Mouse (Mus musculus) spleen, adult 18-20 months (tissue): ENCODE results near the gene Akain1.

Source experiments
- DNase-seq, 2 experiments: peaks; one replicate each; pipeline ENCODE4 v3.0.0; 2022; ENCODE audit warnings: mixed read lengths in 2 of 2

Akain1 gene

GRCm38 (mm10) chr17:69438990-69439491, at the start of gene Akain1:
Gene Akain1, plus strand, starts transcription at chr17:69439326.
- peak; percentile 15 to 52 for DNase-seq

GRCm38 (mm10) chr17:69396147-69397033, 42.7 kb upstream of the Akain1 start:
- peak; percentile 25 to 50 for DNase-seq

- DNase-seq: no peak
Measured at GRCm38 (mm10) chr17:69397163-69397562, 42.0 kb upstream of the Akain1 start.

GRCm38 (mm10) chr17:69398092-69398491, 41.0 kb upstream of the Akain1 start:
- no peak for DNase-seq

GRCm38 (mm10) chr17:69401146-69401545, 38.0 kb upstream of the Akain1 start:
- DNase-seq: no peak

GRCm38 (mm10) chr17:69416163-69416562, 23.0 kb upstream of the Akain1 start:
- DNase-seq: no peak

- DNase-seq: peak; percentile 87 to 92
Measured at GRCm38 (mm10) chr17:69416920-69417661, 22.0 kb upstream of the Akain1 start.

GRCm38 (mm10) chr17:69417724-69418373, 21.3 kb upstream of the Akain1 start:
- no peak for DNase-seq

GRCm38 (mm10) chr17:69421592-69421991, 17.5 kb upstream of the Akain1 start:
- no peak for DNase-seq

- no peak for DNase-seq
Measured at GRCm38 (mm10) chr17:69437836-69438235, 1.3 kb upstream of the Akain1 start.

GRCm38 (mm10) chr17:69438486-69438885, 640 bp upstream of the Akain1 start:
- no peak for DNase-seq

GRCm38 (mm10) chr17:69439571-69440480, 700 bp downstream of the Akain1 start:
- DNase-seq: no peak

GRCm38 (mm10) chr17:69441041-69441440, 1.9 kb downstream of the Akain1 start:
- no peak for DNase-seq

- no peak for DNase-seq
Measured at GRCm38 (mm10) chr17:69448679-69449078, 9.6 kb downstream of the Akain1 start.

- no peak for DNase-seq
Measured at GRCm38 (mm10) chr17:69461680-69462079, 22.6 kb downstream of the Akain1 start.

GRCm38 (mm10) chr17:69463037-69463436, 23.9 kb downstream of the Akain1 start:
- DNase-seq: no peak

- no peak for DNase-seq
Measured at GRCm38 (mm10) chr17:69471171-69471570, 32.0 kb downstream of the Akain1 start.

- no peak for DNase-seq
Measured at GRCm38 (mm10) chr17:69472401-69472800, 33.3 kb downstream of the Akain1 start.

GRCm38 (mm10) chr17:69474084-69474483, 35.0 kb downstream of the Akain1 start:
- DNase-seq: no peak

- peak in 1 of 2 experiments; percentile 35 for DNase-seq
Measured at GRCm38 (mm10) chr17:69475423-69475822, 36.3 kb downstream of the Akain1 start.

GRCm38 (mm10) chr17:69477526-69477925, 38.4 kb downstream of the Akain1 start:
- no peak for DNase-seq

GRCm38 (mm10) chr17:69479261-69479660, 40.1 kb downstream of the Akain1 start:
- DNase-seq: no peak
